ENCODE assay signal across 8 mouse cellular contexts in genomic region chr11:106715066-106715465, GRCm38 (mm10). TPM values are rescaled to one million over a fixed set of nuclear protein-coding genes. Genes with fewer than 3 reads are reported as not detected.
DNase-seq lines count a peak whose midpoint lies in the region; ATAC-seq and TF ChIP-seq lines count a peak whose summit lies in the region.

No protein-coding gene starts in this region.

- no peak for TF ChIP-seq CTCF in cerebellum, adult 2 months (IDR thresholded peaks at IDR 0.05; ENCODE audit: borderline replicate concordance, insufficient read depth, low read depth, low read length)
- TF ChIP-seq CTCF in lung, embryonic 14.5 days (IDR thresholded peaks at IDR 0.05; ENCODE audit: low read depth), result no peak

- no peaks in the 10 kb centered on the region for H3K27me3 ChIP-seq in cerebellum, adult 2 months (ENCODE audit: control insufficient read depth, insufficient read depth, low read length)
- H3K27me3 ChIP-seq in embryonic facial prominence, embryonic 14.5 days (replicated peaks; ENCODE audit: control insufficient read depth, insufficient read depth, low read length), result no peaks in the 10 kb centered on the region
- no peaks in the 10 kb centered on the region for H3K27me3 ChIP-seq in lung, embryonic 14.5 days (ENCODE audit: insufficient read depth, low read length)

- H3K9me3 ChIP-seq in embryonic facial prominence, embryonic 14.5 days (ENCODE audit: control insufficient read depth, low read length), result no peaks in the 10 kb centered on the region
- no peaks in the 10 kb centered on the region for H3K9me3 ChIP-seq in lung, embryonic 14.5 days (ENCODE audit: low read depth, low read length)

- ATAC-seq in embryonic facial prominence, embryonic 14.5 days (ENCODE audit: low read depth), result no peak
- no peak for ATAC-seq in lung, embryonic 14.5 days (ENCODE audit: insufficient read depth)

- peak overlapping the region; percentile 15 for H3K4me3 ChIP-seq in cerebellum, adult 2 months (replicated peaks; ENCODE audit: insufficient read depth, low read depth, low read length)
- H3K4me3 ChIP-seq in embryonic facial prominence, embryonic 14.5 days (ENCODE audit: low read depth, low read length), result 0 out of 2 replicates have a peak overlapping the region, but pooled peaks have one; percentile 7
- H3K4me3 ChIP-seq in lung, embryonic 14.5 days (ENCODE audit: low read depth, low read length), result peak overlapping the region; percentile 18

- no peak for DNase-seq in cerebellum, adult 2 months
- DNase-seq in cerebellum, adult 18-20 months, result no peak
- DNase-seq in embryonic facial prominence, embryonic 14.5 days (ENCODE audit: low spot score), result no peak
- peak; percentile 45 for DNase-seq in kidney, adult 18-20 months
- peak; percentile 52 for DNase-seq in lung, embryonic 14.5 days
- DNase-seq in urinary bladder, postnatal 14 days (ENCODE audit: low spot score), result no peak
- no peak for DNase-seq in left cerebral cortex, adult 11 months (ENCODE audit: low spot score)
- no peak for DNase-seq in spleen, adult 18-20 months

- no peaks in the 10 kb centered on the region for H3K4me1 ChIP-seq in cerebellum, adult 2 months (ENCODE audit: control insufficient read depth, insufficient read depth, low read length)
- H3K4me1 ChIP-seq in embryonic facial prominence, embryonic 14.5 days (ENCODE audit: control insufficient read depth, insufficient read depth, low read length), result no peaks in the 10 kb centered on the region
- H3K4me1 ChIP-seq in lung, embryonic 14.5 days (ENCODE audit: insufficient read depth), result no peaks in the 10 kb centered on the region

- H3K9ac ChIP-seq in embryonic facial prominence, embryonic 14.5 days (ENCODE audit: low read depth, low read length), result no peak overlapping the region
- H3K9ac ChIP-seq in lung, embryonic 14.5 days, result peak overlapping the region; percentile 48

- H3K27ac ChIP-seq in cerebellum, adult 2 months (ENCODE audit: insufficient read depth, low read length), result no peak overlapping the region
- peak overlapping the region; percentile 61 for H3K27ac ChIP-seq in embryonic facial prominence, embryonic 14.5 days (replicated peaks; ENCODE audit: low read depth, low read length)
- H3K27ac ChIP-seq in lung, embryonic 14.5 days (ENCODE audit: low read depth), result peak overlapping the region; percentile 81

- no peak overlapping the region for H3K4me2 ChIP-seq in embryonic facial prominence, embryonic 14.5 days (ENCODE audit: low read depth, low read length)
- peak overlapping the region; percentile 27; the same call in 1 of the 2 replicates for H3K4me2 ChIP-seq in lung, embryonic 14.5 days

- TF ChIP-seq POLR2A in cerebellum, adult 2 months (IDR thresholded peaks at IDR 0.05; ENCODE audit: borderline replicate concordance, insufficient read depth, low read length), result no peak

- 90% methylated on average over 6 of the region's 6 CpGs for WGBS in cerebellum, adult 2 months
- 72% methylated on average over 6 of the region's 6 CpGs for WGBS in embryonic facial prominence, embryonic 14.5 days
- 65% methylated on average over 6 of the region's 6 CpGs for WGBS in lung, embryonic 14.5 days

- no peaks in the 10 kb centered on the region for H3K36me3 ChIP-seq in embryonic facial prominence, embryonic 14.5 days (ENCODE audit: control insufficient read depth, insufficient read depth, low read length)
- no peaks in the 10 kb centered on the region for H3K36me3 ChIP-seq in lung, embryonic 14.5 days (ENCODE audit: insufficient read depth)

RNA-seq across cellular contexts. Expression of gene Pecam1, which starts 35.4 kb away (rescaled TPM):
- polyA plus RNA-seq in cerebellum, adult 2 months (2012; rRNA removed), result 15.8 and 16.2 TPM in 2 replicates
- polyA plus RNA-seq in embryonic facial prominence, embryonic 14.5 days (2014; fragmentation: Nextera tagmentation; extraction: Ambion mirVana), result 46.8 and 48.9 TPM in 2 replicates
- 89.5 and 95.9 TPM in 2 replicates for polyA plus RNA-seq in lung, embryonic 14.5 days (2014; fragmentation: Nextera tagmentation; extraction: Ambion mirVana)

RNA-seq across cellular contexts. Expression of gene Milr1, which starts 36.0 kb away (rescaled TPM):
- 0.10 and 0.30 TPM in 2 replicates for polyA plus RNA-seq in cerebellum, adult 2 months (2012; rRNA removed)
- polyA plus RNA-seq in embryonic facial prominence, embryonic 14.5 days (2014; fragmentation: Nextera tagmentation; extraction: Ambion mirVana), result 1.4 and 2.0 TPM in 2 replicates
- polyA plus RNA-seq in lung, embryonic 14.5 days (2014; fragmentation: Nextera tagmentation; extraction: Ambion mirVana), result 1.6 and 1.7 TPM in 2 replicates

Comparison
In these comparisons a context has a peak if more than half of its experiments do, and no peak if none do; other contexts are left out.
1. DNase-seq: peak in kidney, adult 18-20 months (single experiment) and lung, embryonic 14.5 days (single experiment); none in cerebellum, adult 2 months (0 of 2), cerebellum, adult 18-20 months (0 of 2), embryonic facial prominence, embryonic 14.5 days (single experiment), urinary bladder, postnatal 14 days (single experiment), left cerebral cortex, adult 11 months (single experiment) and spleen, adult 18-20 months (0 of 2).
2. Peak in every context shown above with its lines, with median percentiles within 50 percentile points of each other: H3K4me3 ChIP-seq.